Mouse (Mus musculus): ENCODE measurements around the gene Strap. TPM values are rescaled to one million over a fixed set of nuclear protein-coding genes. Genes with fewer than 3 reads are reported as not detected.

The Strap gene
- 131 and 147 TPM in 2 replicates for polyA plus RNA-seq (2015; fragmentation: Nextera tagmentation; extraction: Ambion mirVana)

DNA sequence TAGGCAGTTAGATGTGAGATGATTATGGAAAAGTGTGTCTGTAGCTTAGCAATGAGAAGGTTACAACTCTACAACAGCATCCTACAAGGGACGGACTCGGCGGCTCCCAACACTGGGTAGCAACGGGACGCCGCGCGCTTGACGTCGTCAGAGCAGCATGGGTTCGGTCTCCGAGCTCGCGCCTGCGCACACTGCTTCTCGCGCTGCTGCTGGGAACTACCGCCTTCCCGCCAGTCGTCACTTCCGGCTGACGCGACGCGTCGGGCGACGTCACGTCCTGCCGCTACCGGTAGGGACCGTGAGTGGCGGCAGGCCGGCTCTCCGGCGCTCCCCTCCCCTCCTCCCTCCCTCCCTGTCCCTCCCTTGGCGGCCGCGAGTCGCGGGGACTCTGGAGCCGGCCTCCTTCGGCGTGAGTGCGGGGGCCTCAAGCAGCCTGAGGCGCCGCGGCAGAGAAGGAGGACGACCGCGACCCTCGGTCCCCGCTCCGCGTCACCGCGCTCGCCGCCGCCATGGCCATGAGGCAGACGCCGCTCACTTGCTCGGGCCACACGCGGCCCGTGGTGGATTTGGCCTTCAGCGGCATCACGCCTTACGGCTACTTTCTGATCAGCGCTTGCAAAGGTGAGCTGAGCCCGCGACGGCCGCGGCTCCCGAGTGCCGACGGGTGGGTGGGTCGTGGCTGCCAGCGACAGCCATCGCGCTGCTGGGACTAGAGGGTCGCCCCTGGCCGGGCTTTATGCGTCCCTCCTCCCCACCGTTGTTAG is at the start of gene Strap:
TSS of gene Strap (plus strand) at position 233 of the 764 bp plus-strand sequence.
- Histone ChIP-seq H3K4me2 (replicated peaks) (peak within 1 kb of the TSS; percentile 73), H3K4me3 (replicated peaks) (peak within 1 kb of the TSS; percentile 89), H3K36me3 (peaks cover 2% of the 10 kb centered on the region), H3K9ac (peak within 1 kb of the TSS; percentile 90), H3K27me3 (replicated peaks) (peaks cover 4% of the 10 kb centered on the region; the same call in 1 of the 2 replicates), H3K9me3 (no peaks in the 10 kb centered on the region), H3K27ac (peak within 1 kb of the TSS; percentile 79), H3K4me1 (replicated peaks) (peaks cover 7% of the 10 kb centered on the region)
- ATAC-seq, result peak; percentile 99
- WGBS, result under 1% methylated on average over 74 of the region's 86 CpGs

DNA sequence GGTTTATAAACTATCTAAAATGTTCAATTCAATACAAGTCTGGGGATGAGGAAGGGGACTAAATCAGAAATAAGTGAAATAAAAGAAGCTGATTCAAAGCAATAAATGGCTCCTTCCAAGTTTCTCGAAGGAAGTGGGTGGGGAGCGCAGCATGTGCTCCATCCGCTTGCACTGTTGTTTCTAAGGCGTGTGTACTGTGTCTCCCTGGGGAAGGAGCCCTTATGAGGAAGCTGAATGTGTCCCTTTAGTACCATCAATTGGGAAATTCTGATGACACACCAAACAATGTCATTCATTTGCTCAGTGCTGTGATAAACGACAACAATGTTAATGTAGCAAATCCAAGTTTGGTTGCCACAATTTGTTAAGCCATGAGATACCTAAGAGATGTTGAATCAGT is 47.2 kb upstream of the Strap start:
- 93% methylated on average over 5 of the region's 5 CpGs for WGBS

DNA sequence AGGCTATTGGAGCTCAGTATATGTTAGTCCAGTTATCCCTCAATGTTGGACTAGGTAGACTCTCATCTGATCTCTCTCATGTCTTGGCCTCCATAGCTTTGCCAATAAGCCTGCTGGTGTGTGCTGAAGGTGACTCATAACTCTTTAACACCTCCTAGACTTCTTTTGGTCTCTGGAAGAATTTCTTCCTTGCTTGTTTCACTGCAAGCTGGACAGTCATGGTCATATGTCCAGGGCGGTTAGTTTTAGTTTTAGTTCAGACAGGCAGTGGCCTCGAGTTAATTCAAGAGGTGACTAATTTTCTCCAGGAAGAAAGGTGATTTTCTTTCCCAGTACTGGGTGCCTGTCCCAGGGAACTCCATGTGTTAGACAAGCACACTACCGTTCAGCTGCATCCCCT is 46.8 kb upstream of the Strap start:
- Histone ChIP-seq H3K4me1 (replicated peaks) (no peaks in the 10 kb centered on the region), H3K4me3 (replicated peaks) (no peak overlapping the region), H3K9ac (no peak overlapping the region), H3K27ac (no peak overlapping the region), H3K36me3 (no peaks in the 10 kb centered on the region), H3K9me3 (no peaks in the 10 kb centered on the region), H3K4me2 (replicated peaks) (no peak overlapping the region), H3K27me3 (replicated peaks) (no peaks in the 10 kb centered on the region)
- 88% methylated on average over 3 of the region's 3 CpGs for WGBS
- ATAC-seq, result no peak

More for the DNA sequence above, 47.2 kb upstream of the Strap start:
- Histone ChIP-seq H3K9ac (no peak overlapping the region), H3K4me1 (replicated peaks) (no peaks in the 10 kb centered on the region), H3K9me3 (no peaks in the 10 kb centered on the region), H3K4me3 (replicated peaks) (no peak overlapping the region), H3K36me3 (no peaks in the 10 kb centered on the region), H3K27ac (no peak overlapping the region), H3K4me2 (replicated peaks) (no peak overlapping the region), H3K27me3 (replicated peaks) (no peaks in the 10 kb centered on the region)
- ATAC-seq, result no peak

DNA sequence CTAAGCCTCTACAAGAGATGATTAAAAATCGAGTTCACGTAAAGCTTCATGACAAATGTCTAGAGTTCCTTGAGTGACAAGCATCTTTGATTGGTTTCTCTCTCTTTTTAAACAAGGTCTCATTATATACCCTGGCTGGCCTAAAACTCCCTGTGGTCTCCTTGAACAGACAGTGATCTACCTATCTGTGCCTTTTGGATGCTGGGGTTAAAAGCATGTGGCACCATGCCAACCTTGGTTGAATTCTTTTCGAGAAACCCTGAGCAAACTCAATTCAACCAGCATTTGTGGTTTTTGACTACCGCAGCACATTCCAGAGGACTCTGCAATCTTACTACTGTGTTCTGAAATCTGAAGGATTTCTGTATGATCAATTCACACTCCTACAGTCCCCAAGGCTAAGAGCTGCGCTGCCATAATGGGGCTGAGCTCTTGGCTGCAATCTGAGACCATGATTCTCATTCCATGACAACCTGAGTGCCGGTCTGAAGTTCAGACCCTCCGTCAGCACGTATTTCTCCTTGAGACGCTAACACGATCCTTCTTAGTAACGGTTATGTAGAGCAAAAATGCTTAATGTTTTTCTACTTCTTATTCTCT is 46.3 kb upstream of the Strap start:
- Histone ChIP-seq H3K27me3 (replicated peaks) (no peaks in the 10 kb centered on the region), H3K36me3 (no peaks in the 10 kb centered on the region), H3K9me3 (no peaks in the 10 kb centered on the region), H3K4me2 (replicated peaks) (no peak overlapping the region), H3K9ac (no peak overlapping the region), H3K4me3 (replicated peaks) (no peak overlapping the region), H3K4me1 (replicated peaks) (no peaks in the 10 kb centered on the region), H3K27ac (no peak overlapping the region)
- WGBS, result 74% methylated on average over 11 of the region's 11 CpGs
- ATAC-seq, result no peak

DNA sequence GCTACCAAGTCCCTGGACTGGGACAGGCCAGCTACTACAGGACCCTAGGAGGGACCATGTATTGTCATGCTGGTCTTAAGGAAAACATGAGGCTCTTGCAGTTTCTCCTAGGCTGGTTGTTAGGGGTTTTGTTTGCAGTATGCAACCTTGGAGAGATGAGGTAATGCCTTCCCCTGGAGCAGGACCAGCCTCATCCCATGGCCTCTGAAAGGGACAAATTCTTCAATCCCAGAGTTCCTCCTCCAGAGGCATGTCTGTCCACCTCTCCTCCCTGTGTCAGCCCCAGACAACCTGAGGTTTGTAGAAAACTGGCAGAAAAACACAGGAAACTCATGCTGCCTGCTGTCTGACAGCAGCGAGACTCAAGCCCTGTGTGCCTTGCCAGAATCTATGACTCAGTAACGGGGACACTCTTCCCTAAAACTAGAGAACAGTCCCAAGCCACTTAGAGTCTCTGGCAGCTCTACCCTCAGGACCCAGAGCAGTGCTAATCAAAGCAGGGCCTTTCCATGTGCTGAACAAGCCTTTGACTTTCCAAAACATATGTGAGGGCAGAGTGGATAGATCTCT is 44.2 kb upstream of the Strap start:
- no peak for ATAC-seq
- WGBS, result 55% methylated on average over 2 of the region's 2 CpGs
- Histone ChIP-seq H3K9me3 (no peaks in the 10 kb centered on the region), H3K27ac (no peak overlapping the region), H3K27me3 (replicated peaks) (no peaks in the 10 kb centered on the region), H3K36me3 (no peaks in the 10 kb centered on the region), H3K9ac (no peak overlapping the region), H3K4me3 (replicated peaks) (no peak overlapping the region), H3K4me2 (replicated peaks) (no peak overlapping the region), H3K4me1 (replicated peaks) (no peaks in the 10 kb centered on the region)

DNA sequence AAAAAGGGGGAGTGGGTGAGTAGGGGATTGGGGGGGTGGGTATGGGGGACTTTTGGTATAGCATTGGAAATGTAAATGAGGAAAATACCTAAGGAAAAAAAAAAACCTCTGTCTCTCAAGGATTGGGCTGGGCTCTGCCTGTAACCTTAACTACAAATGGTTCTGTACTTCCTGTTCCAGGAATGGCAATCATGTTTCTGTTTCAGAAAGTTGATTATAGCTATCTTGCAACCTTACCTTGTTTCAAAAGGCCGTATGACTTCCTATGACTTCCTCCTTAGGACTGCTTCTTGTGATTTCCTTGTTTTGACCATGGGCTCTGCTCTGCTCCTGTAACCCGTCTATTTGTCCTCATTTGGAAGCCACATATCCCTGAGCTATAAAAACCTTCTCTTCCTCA is 40.6 kb upstream of the Strap start:
- no peak overlapping the region for H3K4me2 ChIP-seq (replicated peaks)
- H3K27ac ChIP-seq, result no peak overlapping the region
- WGBS, result 59% methylated on average over 2 of the region's 2 CpGs
- no peaks in the 10 kb centered on the region for H3K9me3 ChIP-seq
- ATAC-seq, result no peak
- no peak overlapping the region for H3K9ac ChIP-seq
- no peak overlapping the region for H3K4me3 ChIP-seq (replicated peaks)
- no peaks in the 10 kb centered on the region for H3K36me3 ChIP-seq
- no peaks in the 10 kb centered on the region for H3K4me1 ChIP-seq (replicated peaks)
- H3K27me3 ChIP-seq (replicated peaks), result no peaks in the 10 kb centered on the region

DNA sequence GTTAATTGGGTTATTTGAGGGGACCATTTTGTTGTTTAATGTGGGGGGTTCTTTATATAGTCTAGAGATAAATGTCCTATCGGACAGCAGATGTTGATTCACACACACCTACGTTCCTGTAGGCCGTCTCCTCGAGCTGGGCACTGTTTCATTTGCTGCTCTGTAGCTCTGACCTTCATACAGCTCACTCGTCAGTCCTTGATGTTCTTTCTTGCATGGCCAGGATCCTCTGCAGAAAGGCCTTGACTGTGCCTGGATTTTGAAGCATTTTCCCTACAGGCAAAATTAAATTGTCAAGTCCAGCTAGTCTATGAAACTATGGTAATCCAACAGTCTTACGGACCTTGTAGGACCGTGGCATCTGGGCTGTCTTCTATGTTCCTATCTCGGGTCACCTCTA is 39.8 kb upstream of the Strap start:
- Histone ChIP-seq H3K4me3 (replicated peaks) (no peak overlapping the region), H3K9ac (no peak overlapping the region), H3K4me1 (replicated peaks) (no peaks in the 10 kb centered on the region), H3K27ac (no peak overlapping the region), H3K4me2 (replicated peaks) (no peak overlapping the region), H3K27me3 (replicated peaks) (no peaks in the 10 kb centered on the region), H3K36me3 (no peaks in the 10 kb centered on the region), H3K9me3 (no peaks in the 10 kb centered on the region)
- WGBS, result 92% methylated on average over 8 of the region's 8 CpGs
- no peak for ATAC-seq

DNA sequence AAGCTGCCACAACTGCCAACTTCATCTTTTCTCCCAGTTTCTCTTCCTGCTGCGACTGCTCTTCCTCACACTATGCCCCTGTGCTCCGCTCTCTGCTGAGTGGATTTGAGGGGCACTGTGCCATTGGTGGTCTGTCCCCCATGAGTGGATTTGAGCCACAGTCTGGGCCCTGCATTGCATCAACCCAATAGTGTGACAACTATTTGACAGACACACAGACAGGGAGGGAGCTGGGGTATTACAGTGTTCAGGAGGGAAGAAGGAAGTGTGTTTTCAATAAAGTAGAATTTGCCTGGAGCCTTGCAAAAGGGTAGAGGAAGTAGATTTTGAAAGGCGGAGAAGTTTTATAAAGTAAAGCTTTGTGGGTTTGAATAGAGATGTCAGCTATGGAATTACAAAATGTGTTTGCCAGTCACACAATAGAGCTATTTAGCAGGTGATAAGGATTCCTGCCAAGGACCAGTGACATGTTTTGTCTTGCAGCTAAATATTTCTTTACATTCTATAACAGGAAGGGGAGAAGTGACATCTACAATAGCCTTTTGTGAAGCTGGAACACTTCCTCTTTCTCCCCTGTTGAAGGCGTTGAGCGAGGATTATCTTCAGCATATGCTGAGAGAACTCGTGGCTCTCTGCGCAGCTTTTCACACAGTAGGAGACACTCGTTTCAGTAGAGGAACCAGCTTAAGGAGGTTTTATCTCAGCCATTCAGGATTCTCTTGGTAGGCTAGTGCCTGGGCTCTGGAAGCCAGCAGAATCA is 38.3 kb upstream of the Strap start:
- 71% methylated on average over 8 of the region's 8 CpGs for WGBS
- no peak overlapping the region for H3K4me2 ChIP-seq (replicated peaks)
- H3K36me3 ChIP-seq, result no peaks in the 10 kb centered on the region
- no peak overlapping the region for H3K9ac ChIP-seq
- 0 out of 2 replicates have a peak overlapping the region, but pooled peaks have one; percentile 28 for H3K27ac ChIP-seq
- no peaks in the 10 kb centered on the region for H3K4me1 ChIP-seq (replicated peaks)
- no peaks in the 10 kb centered on the region for H3K9me3 ChIP-seq
- H3K27me3 ChIP-seq (replicated peaks), result no peaks in the 10 kb centered on the region
- H3K4me3 ChIP-seq (replicated peaks), result no peak overlapping the region
- ATAC-seq, result no peak

DNA sequence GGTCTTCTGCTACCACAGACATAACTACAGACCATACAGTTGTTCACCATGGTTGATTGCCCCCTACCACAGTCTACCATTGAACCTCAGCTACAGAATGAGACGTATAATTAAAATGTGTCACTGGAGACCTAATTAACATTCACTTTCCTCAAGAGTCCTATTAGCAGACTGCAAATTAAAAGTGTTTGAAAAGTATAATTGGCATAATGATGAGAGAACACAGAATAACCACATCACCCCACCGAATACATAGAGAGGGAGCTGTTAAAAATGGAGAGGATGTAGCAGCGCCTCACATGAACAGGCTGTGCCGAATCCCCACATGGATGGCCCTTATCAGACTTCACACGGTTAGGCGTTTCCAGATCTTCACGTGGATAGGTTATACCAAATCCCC is 35.4 kb upstream of the Strap start:
- ATAC-seq, result no peak
- 91% methylated on average over 7 of the region's 7 CpGs for WGBS
- H3K4me2 ChIP-seq (replicated peaks), result no peak overlapping the region

DNA sequence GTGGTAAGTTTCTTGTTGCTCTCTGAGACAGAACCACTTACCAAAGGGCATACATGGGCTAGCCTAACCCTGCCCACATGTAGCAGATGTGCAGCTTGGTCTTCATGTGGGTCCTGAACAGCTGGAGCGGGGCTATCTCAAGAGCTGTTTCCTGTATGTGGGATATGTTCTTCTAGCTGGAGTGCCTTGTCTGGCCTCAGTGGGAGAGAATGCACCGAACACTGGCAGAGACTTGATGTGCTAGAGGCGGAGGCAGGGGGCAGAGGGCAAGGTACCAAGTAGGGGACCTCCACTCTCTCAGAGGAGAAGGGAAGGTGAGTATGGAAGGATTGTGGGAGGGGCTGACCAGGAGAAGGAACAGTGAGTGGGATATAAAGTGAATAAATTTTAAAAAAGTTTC is 32.7 kb upstream of the Strap start:
- Histone ChIP-seq H3K9me3 (no peaks in the 10 kb centered on the region), H3K27me3 (replicated peaks) (no peaks in the 10 kb centered on the region), H3K4me1 (replicated peaks) (0 out of 2 replicates have a peak, but pooled peaks cover 7% of the 10 kb centered on the region), H3K9ac (no peak overlapping the region), H3K27ac (no peak overlapping the region), H3K36me3 (no peaks in the 10 kb centered on the region), H3K4me2 (replicated peaks) (no peak overlapping the region), H3K4me3 (replicated peaks) (no peak overlapping the region)
- WGBS, result 81% methylated on average over 3 of the region's 3 CpGs
- ATAC-seq, result no peak

More for the DNA sequence above, 35.4 kb upstream of the Strap start:
- Histone ChIP-seq H3K27me3 (replicated peaks) (no peaks in the 10 kb centered on the region), H3K36me3 (no peaks in the 10 kb centered on the region), H3K9ac (no peak overlapping the region), H3K27ac (no peak overlapping the region), H3K4me3 (replicated peaks) (no peak overlapping the region), H3K9me3 (no peaks in the 10 kb centered on the region), H3K4me1 (replicated peaks) (0 out of 2 replicates have a peak, but pooled peaks cover 7% of the 10 kb centered on the region)

DNA sequence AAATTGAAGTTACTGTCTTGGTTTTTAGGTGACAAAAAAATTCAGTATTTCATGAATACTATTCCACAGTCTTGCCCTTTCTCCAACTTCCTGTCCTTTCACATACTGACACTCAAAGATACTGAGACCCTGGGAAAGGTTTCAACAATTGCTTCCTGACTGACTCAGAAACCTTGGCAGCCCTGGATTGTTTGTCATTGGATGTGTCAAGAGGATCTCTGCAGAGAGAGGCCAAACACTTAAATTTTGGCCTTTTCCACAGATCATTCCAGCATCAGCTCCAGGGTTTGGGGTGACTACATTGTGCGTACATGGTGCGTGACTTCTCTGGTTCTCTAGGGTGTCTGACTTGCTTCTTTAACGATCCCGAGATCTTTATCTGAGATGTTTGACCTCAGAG is 32.0 kb upstream of the Strap start:
- Histone ChIP-seq H3K36me3 (no peaks in the 10 kb centered on the region), H3K27me3 (replicated peaks) (no peaks in the 10 kb centered on the region), H3K4me3 (replicated peaks) (no peak overlapping the region), H3K9ac (no peak overlapping the region), H3K4me2 (replicated peaks) (no peak overlapping the region), H3K4me1 (replicated peaks) (0 out of 2 replicates have a peak, but pooled peaks cover 7% of the 10 kb centered on the region), H3K27ac (no peak overlapping the region), H3K9me3 (no peaks in the 10 kb centered on the region)
- 51% methylated on average over 4 of the region's 4 CpGs for WGBS
- ATAC-seq, result no peak

DNA sequence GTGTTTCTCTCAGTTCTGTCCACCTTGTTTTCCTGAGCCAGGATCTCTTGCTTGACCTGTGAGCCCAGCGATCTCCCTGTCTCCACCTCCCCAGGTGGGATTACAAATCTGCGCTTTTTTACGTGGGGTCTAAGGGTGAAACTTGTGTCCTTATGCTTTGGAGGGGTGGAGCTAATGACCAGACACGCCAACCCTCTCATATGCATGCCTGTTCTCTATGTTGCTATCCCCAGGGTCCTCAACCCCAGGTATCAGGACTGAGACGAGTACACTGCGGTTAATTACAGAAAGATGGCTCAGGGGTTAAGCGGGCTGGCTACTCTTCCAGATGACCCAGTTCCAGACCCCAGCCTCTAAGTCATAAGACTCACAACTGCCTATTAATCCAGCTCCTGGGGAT is 31.4 kb upstream of the Strap start:
- WGBS, result 84% methylated on average over 7 of the region's 7 CpGs

More for the DNA sequence above, 31.4 kb upstream of the Strap start:
- Histone ChIP-seq H3K36me3 (no peaks in the 10 kb centered on the region), H3K27me3 (replicated peaks) (no peaks in the 10 kb centered on the region), H3K4me2 (replicated peaks) (no peak overlapping the region), H3K4me1 (replicated peaks) (0 out of 2 replicates have a peak, but pooled peaks cover 7% of the 10 kb centered on the region), H3K27ac (0 out of 2 replicates have a peak overlapping the region, but pooled peaks have one; percentile 27), H3K4me3 (replicated peaks) (no peak overlapping the region), H3K9ac (no peak overlapping the region), H3K9me3 (no peaks in the 10 kb centered on the region)
- ATAC-seq, result no peak
